Mouse (Mus musculus) activated CD4-positive, CD25-positive, alpha-beta regulatory T cell, adult 4 months (primary cell): Measurements from ENCODE around the gene Fam221b. TPM values are rescaled to one million over a fixed set of nuclear protein-coding genes. Genes with fewer than 3 reads are reported as not detected.
A peak's percentile ranks its signal among the peaks of the same experiment; 100 is the strongest.

ENCODE experiments used
- ATAC-seq: one replicate; pipeline ENCODE4 v1.8.0; 2017
- polyA plus RNA-seq, 2 experiments: library from polyadenylated mRNA; unstranded; fragments of 100-300 nt; shearing (Covaris generic); gene quantifications; one replicate each; pipeline ENCODE4 v1.2.1; 2017

Gene Fam221b
- polyA plus RNA-seq, result 1 to 10 TPM; 3.2 to 4.4 TPM

DNA sequence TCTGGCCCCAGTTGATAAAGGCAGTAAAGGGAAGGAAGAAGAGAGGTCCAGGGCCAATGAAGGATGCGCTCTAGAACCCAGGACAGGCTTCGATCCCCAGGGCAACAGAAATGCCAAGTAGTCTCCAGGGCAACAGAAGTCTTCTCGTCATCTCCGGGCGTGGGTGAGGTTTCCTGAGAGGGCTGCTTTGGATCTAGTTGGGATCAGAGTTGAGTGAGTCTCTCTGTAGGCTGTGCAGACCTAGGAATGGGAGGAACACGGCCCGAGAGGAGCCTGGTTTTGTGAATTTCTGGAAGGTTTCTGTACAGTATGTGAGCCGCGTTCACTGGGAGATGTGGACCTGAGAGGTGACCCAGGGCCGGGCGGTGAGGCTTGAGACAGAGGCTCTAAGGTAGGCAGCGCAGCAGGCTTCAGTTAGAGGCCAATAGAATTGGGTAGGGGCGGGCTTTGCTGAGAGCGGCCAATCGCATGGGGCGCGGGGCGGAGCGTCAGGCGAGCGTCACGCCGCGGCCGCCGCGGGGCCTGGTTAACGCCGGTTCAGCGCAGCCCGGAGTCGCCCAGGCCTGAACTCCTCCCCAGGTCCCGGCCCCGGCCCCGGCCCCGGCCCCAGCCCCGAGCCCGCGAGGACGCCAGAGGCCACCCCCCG is at the start of gene Fam221b, which contains the start of gene Tmem8b:
Gene Fam221b, minus strand, starts transcription at position 364 of the 646 bp plus-strand sequence.
Gene Tmem8b, plus strand, starts transcription at position 190 of the 646 bp plus-strand sequence.
- ATAC-seq, result peak; percentile 97

- no peak for ATAC-seq
These were observed 44.8 kb upstream of the Fam221b start for GRCm38 (mm10) chr4:43713652-43714219.

DNA sequence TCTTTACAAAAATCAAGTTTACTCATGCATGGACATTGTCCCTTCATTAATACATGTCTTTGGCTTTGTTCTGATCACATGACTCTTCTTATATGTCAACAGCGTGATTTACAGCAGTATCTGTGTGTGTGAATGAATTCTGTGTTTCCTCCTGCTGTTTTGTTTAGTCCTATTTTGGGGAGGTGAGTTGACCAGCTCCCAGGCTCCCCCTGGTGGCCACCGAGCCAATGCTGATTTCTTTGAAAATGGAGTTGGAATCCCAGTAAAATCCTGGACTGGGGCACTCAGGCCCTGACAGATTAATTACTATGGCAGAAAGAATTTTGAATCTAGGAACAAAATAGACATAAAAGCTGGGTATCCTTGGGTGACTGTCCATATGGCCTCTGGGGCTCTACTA is 42.9 kb upstream of the Fam221b start:
- ATAC-seq, result no peak

DNA sequence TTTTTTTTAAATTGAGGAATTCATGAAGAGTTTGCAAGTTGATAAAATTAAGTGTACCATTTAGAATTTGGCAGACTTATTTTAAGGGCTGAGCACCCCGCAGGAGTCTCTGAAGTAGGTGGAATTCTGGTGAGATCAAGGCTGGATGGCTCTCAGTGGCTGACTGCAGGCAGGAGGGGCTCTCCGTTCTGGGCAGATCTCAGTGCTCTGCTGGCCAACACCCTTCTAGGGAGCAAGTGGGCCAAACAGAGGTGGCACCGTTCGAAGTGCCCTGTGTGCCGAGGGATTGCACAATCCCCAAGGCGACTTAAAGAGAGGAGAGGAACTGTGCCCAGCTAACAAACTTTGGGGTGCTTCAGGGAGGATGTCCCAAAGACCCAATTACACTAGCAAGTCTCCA is 40.9 kb upstream of the Fam221b start, which contains the start of gene Olfr71:
Gene Olfr71, minus strand, starts transcription at position 387 of the 400 bp plus-strand sequence.
- no peak for ATAC-seq

DNA sequence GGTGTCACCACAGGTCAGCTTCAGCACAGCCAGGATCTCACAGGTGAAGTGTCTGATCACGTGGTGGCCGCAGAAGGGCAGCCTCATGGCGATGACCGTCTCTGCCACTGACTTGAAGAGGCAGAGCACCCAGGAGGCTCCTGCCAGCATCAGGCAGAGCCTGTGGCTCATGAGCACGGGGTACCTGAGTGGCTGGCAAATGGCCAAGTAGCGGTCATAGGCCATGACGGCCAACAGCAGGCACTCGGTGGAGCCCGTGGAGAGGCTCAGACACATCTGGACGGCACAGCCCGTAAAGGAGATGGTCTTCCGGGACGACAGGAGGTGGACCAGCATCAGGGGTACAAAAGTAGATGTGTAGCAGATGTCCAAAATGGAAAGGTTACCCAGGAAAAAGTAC is 37.0 kb upstream of the Fam221b start:
- no peak for ATAC-seq

- no peak for ATAC-seq
These were observed 34.9 kb upstream of the Fam221b start for GRCm38 (mm10) chr4:43703851-43704250.

- no peak for ATAC-seq
These were observed 34.5 kb upstream of the Fam221b start for GRCm38 (mm10) chr4:43703439-43703838.

DNA sequence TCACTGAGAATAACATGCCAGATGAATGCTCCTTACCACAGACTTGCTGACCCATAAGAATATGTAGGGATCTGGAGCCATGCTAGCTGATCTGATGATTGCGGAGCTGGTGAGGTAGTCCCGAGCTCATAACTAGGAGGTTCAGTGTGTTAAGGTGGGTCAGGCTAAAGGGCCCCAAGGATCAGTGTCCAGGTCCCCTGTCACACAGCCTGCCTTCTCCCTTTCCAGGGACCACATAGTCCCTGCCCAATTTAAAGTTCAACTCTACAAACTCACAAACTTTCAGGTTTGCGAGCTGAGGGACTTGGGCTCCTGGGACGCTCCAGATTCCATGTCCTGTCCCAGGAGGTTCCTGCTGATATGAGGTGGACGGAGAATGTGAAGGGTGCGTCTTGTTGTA is 31.8 kb upstream of the Fam221b start, which contains the start of gene Olfr70:
Gene Olfr70, minus strand, starts transcription at position 101 of the 400 bp plus-strand sequence.
- no peak for ATAC-seq

DNA sequence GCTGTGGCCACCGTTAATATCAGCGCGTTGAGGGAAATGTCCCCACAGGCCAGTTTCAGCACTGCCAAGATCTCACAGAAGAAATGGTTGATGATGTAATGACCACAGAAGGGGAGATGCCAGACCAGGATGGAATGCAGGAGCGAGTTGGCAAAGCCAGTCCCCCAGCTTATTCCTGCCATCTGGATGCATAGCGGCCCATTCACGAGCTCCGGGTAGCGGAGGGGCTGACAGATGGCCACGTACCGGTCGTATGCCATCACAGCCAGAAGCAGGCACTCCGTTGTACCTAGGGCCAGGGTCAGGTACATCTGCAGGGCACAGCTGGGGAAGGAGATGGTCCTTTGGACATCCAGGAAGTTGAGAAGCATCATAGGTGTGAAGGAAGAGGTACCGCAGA is 27.6 kb upstream of the Fam221b start:
- ATAC-seq, result no peak

GRCm38 (mm10) chr4:43695249-43695671 is 26.3 kb upstream of the Fam221b start:
- ATAC-seq, result no peak

DNA sequence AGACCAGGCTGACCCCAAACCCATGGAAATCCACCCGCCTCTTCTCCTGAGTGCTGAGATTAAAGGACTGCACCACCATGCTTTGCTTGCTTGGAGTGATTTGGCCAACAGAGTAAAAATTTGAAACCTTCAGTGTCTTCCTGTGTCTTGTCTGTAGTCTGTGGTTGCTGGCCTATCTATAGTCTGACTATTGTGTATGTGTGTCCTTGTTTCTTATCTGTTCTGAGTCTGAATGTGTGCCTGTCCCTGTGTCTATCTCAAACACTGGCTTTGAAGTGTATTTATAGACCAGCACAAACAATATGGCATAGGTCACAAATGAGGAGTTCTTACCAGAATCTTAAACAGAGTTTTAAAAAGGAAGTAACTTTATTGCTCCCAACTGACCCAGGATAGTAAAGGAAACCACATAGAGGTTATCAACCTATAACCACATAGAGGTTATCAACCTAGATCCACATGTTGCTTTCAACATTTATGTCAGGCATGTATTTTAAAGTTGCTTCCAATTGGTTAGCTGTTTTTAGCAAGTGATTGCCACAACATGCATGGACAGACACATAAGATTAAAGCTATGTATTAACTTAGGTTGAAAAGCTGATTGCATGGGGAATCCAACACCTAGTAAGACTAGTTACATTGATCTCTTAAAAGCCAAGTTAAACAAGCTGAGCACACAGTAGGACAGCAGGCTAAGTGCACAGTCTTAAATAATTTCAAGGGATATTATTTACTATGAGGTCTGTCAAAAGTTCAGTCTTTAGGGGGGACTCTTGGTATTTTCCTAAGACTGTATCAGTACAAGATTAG is 25.7 kb upstream of the Fam221b start:
- no peak for ATAC-seq

DNA sequence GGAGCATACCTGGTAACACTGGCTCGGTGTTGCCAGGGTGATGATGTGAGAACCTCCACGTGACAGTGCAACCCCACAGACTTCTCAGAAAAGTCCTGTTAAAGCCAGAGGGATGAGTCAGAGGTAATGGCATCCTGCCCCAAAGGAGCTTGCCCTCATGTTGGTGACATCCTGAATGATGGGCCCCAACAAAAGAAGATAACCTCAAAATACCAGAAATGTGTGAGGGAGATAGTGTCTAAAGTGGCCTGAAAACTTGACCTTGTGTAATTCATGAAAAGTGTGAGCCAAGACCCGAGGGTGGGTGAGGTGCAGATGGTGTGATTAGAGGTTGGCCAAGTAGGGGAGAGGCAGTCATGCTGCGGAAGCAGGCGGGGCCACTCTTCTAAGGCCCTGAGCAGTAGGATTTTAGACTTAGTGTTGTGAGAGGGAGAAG is 24.9 kb upstream of the Fam221b start:
- no peak for ATAC-seq

GRCm38 (mm10) chr4:43691026-43691425 is 22.1 kb upstream of the Fam221b start:
- ATAC-seq, result no peak

GRCm38 (mm10) chr4:43690021-43690420 is 21.1 kb upstream of the Fam221b start:
- no peak for ATAC-seq

GRCm38 (mm10) chr4:43679416-43680043 is 10.6 kb upstream of the Fam221b start:
- no peak for ATAC-seq

GRCm38 (mm10) chr4:43678541-43678940 is 9.6 kb upstream of the Fam221b start:
- ATAC-seq, result no peak

DNA sequence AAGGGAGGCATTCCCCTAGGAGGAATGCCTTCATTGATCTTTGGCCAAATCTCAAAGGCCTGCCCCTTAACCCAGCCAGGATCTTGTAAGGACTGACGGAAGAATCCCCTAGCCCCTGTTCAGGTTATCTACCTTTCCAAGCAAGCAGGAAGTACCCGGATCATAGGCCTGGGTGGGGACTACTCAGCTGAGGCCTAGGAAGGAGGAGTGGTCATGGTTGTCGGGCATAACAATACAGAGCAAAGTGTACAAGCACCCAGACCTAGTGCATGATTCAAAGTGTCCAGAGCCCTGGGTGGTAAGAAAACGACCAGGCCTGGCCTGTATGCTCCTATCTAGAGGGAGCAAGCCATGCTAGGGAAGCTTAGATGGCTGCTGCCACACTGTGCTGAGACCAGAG is 6.7 kb upstream of the Fam221b start:
- no peak for ATAC-seq

GRCm38 (mm10) chr4:43674974-43675373 is 6.0 kb upstream of the Fam221b start:
- no peak for ATAC-seq

GRCm38 (mm10) chr4:43673703-43674102 is 4.8 kb upstream of the Fam221b start:
- ATAC-seq, result no peak

DNA sequence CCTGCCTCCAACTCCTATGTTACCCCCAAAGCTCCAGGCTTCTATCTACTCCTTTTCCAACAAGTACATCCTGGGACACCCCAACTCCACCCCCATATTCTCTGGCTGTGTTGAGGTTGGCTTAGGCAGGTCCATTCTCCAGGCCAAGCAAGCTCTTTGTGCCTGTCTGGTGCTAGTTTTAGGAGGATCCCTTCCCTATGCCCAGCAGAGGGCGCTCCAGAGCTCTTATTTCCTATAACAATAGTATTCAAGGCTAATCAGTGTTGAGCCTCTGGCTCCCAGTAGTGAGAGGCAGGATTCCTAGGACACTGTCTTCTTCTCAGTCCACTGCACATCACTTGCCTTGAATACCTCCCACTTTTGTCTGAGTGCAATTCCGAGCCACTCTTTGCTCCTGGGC is 3.1 kb upstream of the Fam221b start:
- ATAC-seq, result no peak

- no peak for ATAC-seq
These were observed 466 bp upstream of the Fam221b start for GRCm38 (mm10) chr4:43669428-43669794.

DNA sequence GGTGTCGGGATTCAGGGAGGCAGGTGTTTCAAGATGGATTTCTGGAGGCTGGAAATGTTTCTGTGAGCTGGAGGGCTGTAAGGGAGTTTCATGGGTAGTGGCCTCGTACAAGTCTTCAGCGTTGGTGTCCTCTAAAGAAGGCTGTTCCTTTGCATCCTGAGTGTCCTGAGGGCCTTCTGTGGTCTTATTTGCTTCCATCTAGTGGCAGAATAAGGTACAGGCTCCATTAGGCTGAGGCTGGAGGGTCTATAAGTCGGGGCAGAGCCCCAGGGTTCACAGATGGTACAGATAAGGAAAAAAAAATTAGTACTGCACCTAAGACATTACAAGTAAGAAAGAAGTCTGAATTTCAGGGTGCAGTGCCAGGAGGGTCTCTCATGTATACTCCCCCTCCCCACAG is 2.5 kb downstream of the Fam221b start:
- no peak for ATAC-seq

DNA sequence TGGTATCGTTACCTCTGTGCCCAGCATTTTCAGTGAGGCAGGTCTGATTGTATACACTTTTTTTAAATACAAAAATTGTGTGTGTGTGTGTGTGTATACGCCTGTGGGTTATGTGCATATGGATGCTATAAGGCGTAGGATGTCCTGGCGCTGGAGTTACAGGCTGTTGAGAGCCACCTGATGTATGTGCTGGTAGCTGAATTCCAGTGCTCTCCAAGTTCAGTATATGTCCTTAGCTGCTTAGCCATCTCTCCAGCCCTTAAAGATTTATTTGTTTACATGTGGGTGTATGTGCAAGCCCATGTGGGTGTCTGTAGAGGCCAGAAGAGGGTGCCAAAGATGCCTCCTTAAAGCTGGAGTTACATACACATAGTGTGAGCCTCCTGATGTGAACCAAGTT is 11.8 kb downstream of the Fam221b start:
- no peak for ATAC-seq
